ENCODE assay signal across 22 mouse cellular contexts in the genomic region with DNA sequence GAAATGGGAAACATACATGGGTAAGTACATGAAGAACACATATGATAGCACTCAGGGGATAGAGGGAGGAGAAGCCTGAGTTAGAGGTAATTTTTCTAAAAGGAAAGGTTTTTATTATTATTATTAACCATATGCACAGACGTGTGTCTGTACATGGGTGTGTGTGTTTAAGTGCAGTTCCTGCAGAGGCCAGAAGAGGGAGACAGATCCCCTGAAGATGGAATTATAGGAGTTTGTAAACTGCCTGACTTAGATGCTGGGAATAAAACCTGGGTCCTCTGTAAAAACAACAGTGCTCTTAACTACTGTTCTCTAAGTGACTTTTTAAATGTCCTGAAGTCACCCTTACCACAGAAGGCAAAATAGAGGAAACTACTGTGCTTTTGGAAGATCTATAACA.
DNase-seq lines count a peak whose midpoint lies in the region; ATAC-seq and TF ChIP-seq lines count a peak whose summit lies in the region.
"Had no signal": no experiment of that assay in that cellular context is flagged by ENCODE, and none has a peak within 500 bp of the region (broad histone marks: within the 10 kb centered on the region; RNA-seq: fewer than 3 reads in every experiment).

No protein-coding gene starts in this region.

- no peaks in the 10 kb centered on the region for H3K4me1 ChIP-seq in kidney, postnatal 0 days (replicated peaks; ENCODE audit: insufficient read depth, low read length)
- H3K4me1 ChIP-seq: embryonic facial prominence, embryonic 10.5 days; limb, embryonic 10.5 days; liver, embryonic 13.5 days; midbrain, embryonic 10.5 days had no signal

- no peaks in the 10 kb centered on the region for H3K27me3 ChIP-seq in kidney, postnatal 0 days (ENCODE audit: insufficient read depth, low read length)
- H3K27me3 ChIP-seq: CH12.LX; liver, embryonic 13.5 days had no signal

- no peak overlapping the region for H3K4me3 ChIP-seq in kidney, postnatal 0 days (replicated peaks; ENCODE audit: low read depth, low read length)
- H3K4me3 ChIP-seq: embryonic facial prominence, embryonic 10.5 days; erythroblast, embryonic 14.5 days; limb, embryonic 10.5 days; liver, embryonic 13.5 days; midbrain, embryonic 10.5 days; myocyte had no signal

- H3K9me3 ChIP-seq in kidney, postnatal 0 days (replicated peaks; ENCODE audit: low read length) = peaks cover 3% of the 10 kb centered on the region; the same call in 1 of the 2 replicates
- H3K9me3 ChIP-seq: embryonic facial prominence, embryonic 10.5 days; limb, embryonic 10.5 days; liver, embryonic 13.5 days had no signal

- H3K27ac ChIP-seq in kidney, postnatal 0 days = no peak overlapping the region
- H3K27ac ChIP-seq: embryonic facial prominence, embryonic 10.5 days; limb, embryonic 10.5 days; liver, embryonic 13.5 days; midbrain, embryonic 10.5 days had no signal

- ATAC-seq in kidney, postnatal 0 days (replicated peaks; ENCODE audit: low FRiP score, low read depth) = no peak
- ATAC-seq in monocyte, adult 5-6 weeks (replicated peaks; ENCODE audit: insufficient number of reproducible peaks, low FRiP score, low TSS enrichment, poor library complexity, severe bottlenecking) = no peak
- ATAC-seq: forebrain, embryonic 16.5 days; inflammation-experienced regulatory T-cells, adult 6 months had no signal

- no peaks in the 10 kb centered on the region for H3K36me3 ChIP-seq in kidney, postnatal 0 days (ENCODE audit: insufficient read depth, low read length)
- H3K36me3 ChIP-seq: embryonic facial prominence, embryonic 10.5 days; limb, embryonic 10.5 days; liver, embryonic 13.5 days; midbrain, embryonic 10.5 days had no signal

- H3K4me2 ChIP-seq in kidney, postnatal 0 days (ENCODE audit: low read length) = no peak overlapping the region
- H3K4me2 ChIP-seq: liver, embryonic 13.5 days had no signal

- 91% methylated on average over 1 of the region's 1 CpGs for WGBS in kidney, postnatal 0 days

- TF ChIP-seq CTCF in kidney, postnatal 0 days (IDR thresholded peaks at IDR 0.05; ENCODE audit: low read depth) = peak; percentile 27; the same call in 1 of the 2 replicates

- no peak overlapping the region for H3K9ac ChIP-seq in kidney, postnatal 0 days (ENCODE audit: low read depth, low read length)
- H3K9ac ChIP-seq: liver, embryonic 13.5 days had no signal

- DNase-seq in kidney, postnatal 0 days (ENCODE audit: low spot score) = no peak
- no peak for DNase-seq in kidney, postnatal 10 days
- peak; percentile 5 for DNase-seq in thymus, postnatal 4 days
- no peak for DNase-seq in thymus, postnatal 36 days
- DNase-seq in R1 (ENCODE audit: low read depth, low spot score) = peak; percentile 45
- no peak for DNase-seq in urinary bladder, adult 18-20 months (ENCODE audit: low spot score in 2 of 2)
- DNase-seq: adrenal gland, postnatal 10 days; gastrocnemius, postnatal 14 days; heart, postnatal 14 days; kidney, postnatal 25 days; liver, embryonic 13.5 days; lung, postnatal 10 days; thymus, adult 2 months had no signal

Comparison
In these comparisons a context has a peak if more than half of its experiments do, and no peak if none do; other contexts are left out.
1. DNase-seq: peak in thymus, postnatal 4 days (single experiment) and R1 (single experiment); none in kidney, postnatal 0 days (single experiment), kidney, postnatal 10 days (single experiment), thymus, postnatal 36 days (0 of 2) and urinary bladder, adult 18-20 months (0 of 2).